Mouse (Mus musculus) forebrain, embryonic 14.5 days (tissue): ENCODE results near the gene Kcnj3. TPM values are rescaled to one million over a fixed set of nuclear protein-coding genes. Genes with fewer than 3 reads are reported as not detected.

Experiments used
- ATAC-seq: fragments of 200-750 bp; cut with Nextera tagmentation; 2 replicates; pipeline ENCODE4 v1.8.0; 2017; ENCODE audit warnings: mild to moderate bottlenecking, moderate library complexity
- DNase-seq: peaks from one replicate; pipeline ENCODE4 v3.0.0-alpha.2; 2015; ENCODE audit warnings: low spot score
- H3K27ac ChIP-seq: fragments of 300-500 bp; sonication (generic); 2 replicates; pipeline ENCODE4 v1.5.1; 2014; ENCODE audit warnings: low read depth, mild to moderate bottlenecking, control low read depth, low read length, moderate library complexity
- H3K27me3 ChIP-seq: fragments of 300-500 bp; sonication (generic); replicated peaks from 2 replicates; pipeline ENCODE4 v1.6.1; 2014; ENCODE audit warnings: low read length, control low read depth, mixed read lengths; ENCODE audit not compliant: control insufficient read depth, insufficient read depth
- H3K36me3 ChIP-seq: fragments of 300-500 bp; sonication (generic); 2 replicates; pipeline ENCODE4 v1.6.1; 2014; ENCODE audit warnings: low read length, control low read depth; ENCODE audit not compliant: control insufficient read depth, insufficient read depth
- H3K4me1 ChIP-seq: fragments of 300-500 bp; sonication (generic); 2 replicates; pipeline ENCODE4 v1.6.1; 2014; ENCODE audit warnings: antibody characterized with exemption, low read length, control low read depth; ENCODE audit not compliant: control insufficient read depth, insufficient read depth
- H3K4me2 ChIP-seq: fragments of 300-500 bp; sonication (generic); 2 replicates; pipeline ENCODE4 v1.6.1; 2014; ENCODE audit warnings: mild to moderate bottlenecking, control low read depth, low read length
- H3K4me3 ChIP-seq: fragments of 300-500 bp; sonication (generic); 2 replicates; pipeline ENCODE4 v1.5.1; 2014; ENCODE audit warnings: low read depth, low read length, control low read depth
- H3K9ac ChIP-seq: fragments of 300-500 bp; sonication (generic); 2 replicates; pipeline ENCODE4 v1.6.1; 2014; ENCODE audit warnings: mild to moderate bottlenecking, low read length, control low read depth, moderate library complexity
- H3K9me3 ChIP-seq: fragments of 300-500 bp; sonication (generic); replicated peaks from 2 replicates; pipeline ENCODE4 v1.6.1; 2016; ENCODE audit warnings: low read length, control low read depth, mixed read lengths; ENCODE audit not compliant: control insufficient read depth
- WGBS: fragments of 180-500 bp; shearing (Covaris S2); extraction: QIAGEN DNeasy Blood & Tissue Kit; methylation state at CpG from one replicate; pipeline ENCODE4 v1.1.7; 2014; 5-methylcytosine and 5-hydroxymethylcytosine counted together
- polyA plus RNA-seq: library from polyadenylated mRNA; unstranded; fragments of >200 nt; fragmentation: Nextera tagmentation; extraction: Ambion mirVana; gene quantifications from 2 replicates; pipeline ENCODE4 v1.2.1, GENCODE M21; 2014

Gene Kcnj3
- polyA plus RNA-seq, 1 experiment from 2014 or later = 4.5 TPM

DNA sequence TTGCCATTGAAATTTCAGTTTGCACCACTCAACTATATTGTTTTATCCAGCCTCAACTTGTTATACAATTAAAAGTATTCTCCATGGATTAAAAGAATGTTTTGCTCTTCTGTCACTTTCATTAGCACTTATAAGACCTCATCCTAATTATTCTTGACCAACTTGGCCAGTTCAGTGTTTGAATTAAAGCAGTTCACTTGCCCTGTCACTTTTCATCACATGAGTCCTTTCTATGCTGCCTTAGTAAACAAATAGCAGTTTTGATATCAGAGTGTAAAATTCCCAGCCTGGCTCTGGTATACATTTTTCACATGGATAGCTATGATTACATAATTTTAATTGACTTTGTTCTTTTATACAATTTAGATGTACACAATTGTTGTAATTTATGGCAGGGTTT lies 3.4 kb downstream of the Kcnj3 start:
- no peak for ATAC-seq
- Histone ChIP-seq H3K27ac (no peak overlapping the region), H3K4me1 (peaks cover 5% of the 10 kb centered on the region; the same call in 1 of the 2 replicates), H3K9ac (no peak overlapping the region), H3K9me3 (no peaks in the 10 kb centered on the region), H3K36me3 (no peaks in the 10 kb centered on the region), H3K4me2 (peak overlapping the region; percentile 7; the same call in 1 of the 2 replicates), H3K27me3 (no peaks in the 10 kb centered on the region), H3K4me3 (no peak overlapping the region)
- no peak for DNase-seq

DNA sequence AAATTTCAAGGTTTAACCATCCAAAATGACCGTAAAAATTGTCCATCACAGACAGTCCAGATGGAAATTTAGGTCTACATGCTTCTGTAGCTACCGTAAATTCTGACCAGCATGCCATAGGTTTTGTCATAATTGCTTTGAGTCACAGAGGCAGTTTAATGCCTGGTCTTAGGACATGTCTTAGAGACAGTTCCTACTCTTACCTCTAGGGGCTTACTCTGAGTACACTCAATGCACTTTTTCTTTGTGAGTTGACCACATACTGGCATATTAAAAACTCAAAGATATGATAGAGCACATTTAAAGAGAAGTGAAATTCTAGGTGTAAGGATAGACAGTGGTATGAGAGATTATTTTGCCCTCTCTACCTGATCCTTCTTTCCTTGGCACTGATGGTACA lies 6.2 kb downstream of the Kcnj3 start:
- Histone ChIP-seq H3K36me3 (no peaks in the 10 kb centered on the region), H3K9ac (no peak overlapping the region), H3K4me2 (no peak overlapping the region), H3K9me3 (no peaks in the 10 kb centered on the region), H3K4me1 (no peaks in the 10 kb centered on the region), H3K27ac (no peak overlapping the region), H3K4me3 (no peak overlapping the region), H3K27me3 (no peaks in the 10 kb centered on the region)
- DNase-seq (no peak), ATAC-seq (no peak)
- WGBS = 76% methylated on average over 2 of the region's 2 CpGs

DNA sequence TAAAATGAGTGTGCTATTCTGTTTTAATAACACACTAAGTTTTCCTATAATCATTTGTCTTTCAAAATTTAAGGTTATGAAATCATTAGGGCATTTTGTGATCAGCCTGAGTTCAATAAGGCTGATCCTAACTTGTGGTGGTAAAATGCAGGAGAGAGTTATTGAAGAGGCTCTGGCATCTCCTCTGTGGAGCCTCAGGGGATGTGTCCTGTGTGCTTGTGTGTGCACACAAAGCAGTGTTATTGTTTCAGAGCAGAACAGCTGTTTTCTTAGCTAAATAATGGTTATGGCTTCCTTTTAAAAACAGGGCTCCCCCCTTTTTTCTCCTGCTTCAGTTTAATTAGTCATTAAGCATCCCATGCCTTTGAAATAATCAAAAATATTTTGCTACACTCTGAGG lies 11.5 kb downstream of the Kcnj3 start:
- Histone ChIP-seq H3K4me1 (no peaks in the 10 kb centered on the region), H3K27me3 (no peaks in the 10 kb centered on the region), H3K9me3 (no peaks in the 10 kb centered on the region), H3K27ac (no peak overlapping the region), H3K4me3 (no peak overlapping the region), H3K36me3 (no peaks in the 10 kb centered on the region), H3K9ac (no peak overlapping the region), H3K4me2 (no peak overlapping the region)
- ATAC-seq (no peak), DNase-seq (no peak)

DNA sequence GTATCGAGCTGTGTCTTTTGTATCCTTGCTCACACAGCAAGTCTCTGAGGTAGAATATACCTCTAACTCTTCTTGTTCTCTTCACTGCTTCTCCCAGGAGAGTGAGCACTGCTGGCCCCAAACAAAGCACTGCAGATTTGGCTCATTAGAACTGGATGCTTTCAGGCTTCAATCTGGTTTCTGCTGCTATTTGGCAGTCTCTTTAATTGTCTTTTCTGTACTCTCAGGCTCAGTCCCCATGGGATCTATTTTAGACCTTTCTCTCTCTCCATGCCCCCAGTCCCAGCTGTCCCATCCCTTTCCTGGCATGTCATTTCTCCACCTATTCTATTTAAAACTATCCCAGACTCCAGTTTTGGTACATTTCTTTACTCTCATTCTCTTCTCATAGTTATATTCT lies 15.0 kb downstream of the Kcnj3 start:
- H3K27me3 ChIP-seq = no peaks in the 10 kb centered on the region
- no peak overlapping the region for H3K9ac ChIP-seq
- WGBS = 12% methylated on average over 1 of the region's 1 CpGs
- H3K36me3 ChIP-seq = no peaks in the 10 kb centered on the region
- no peak overlapping the region for H3K4me3 ChIP-seq
- no peaks in the 10 kb centered on the region for H3K9me3 ChIP-seq
- H3K4me2 ChIP-seq = no peak overlapping the region
- DNase-seq (peak; percentile 51), ATAC-seq (no peak; the same call in 1 of the 2 replicates)
- no peak overlapping the region for H3K27ac ChIP-seq
- H3K4me1 ChIP-seq = no peaks in the 10 kb centered on the region

DNA sequence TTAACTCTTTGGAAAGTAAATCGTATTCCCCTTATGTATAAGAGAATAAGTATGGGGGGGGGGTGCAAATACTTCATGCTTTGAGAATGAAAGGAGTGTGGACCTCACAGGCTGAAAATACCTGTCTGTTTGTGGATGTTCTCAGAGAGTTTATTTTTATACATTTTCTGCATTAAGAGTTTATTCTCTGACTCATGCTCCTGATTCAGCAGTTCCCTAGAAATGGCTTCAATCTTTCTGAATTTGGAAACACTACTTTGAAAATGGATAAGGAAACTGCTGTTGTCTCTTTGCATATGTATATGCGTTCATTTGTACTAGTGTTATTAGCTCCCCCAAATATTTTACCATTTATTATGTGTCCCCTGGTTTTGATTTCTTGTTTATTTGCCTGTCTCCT lies 23.4 kb downstream of the Kcnj3 start:
- Histone ChIP-seq H3K27me3 (no peaks in the 10 kb centered on the region), H3K9ac (no peak overlapping the region), H3K9me3 (no peaks in the 10 kb centered on the region), H3K4me1 (no peaks in the 10 kb centered on the region), H3K4me2 (no peak overlapping the region), H3K4me3 (no peak overlapping the region), H3K36me3 (no peaks in the 10 kb centered on the region), H3K27ac (no peak overlapping the region)
- WGBS = 86% methylated on average over 2 of the region's 2 CpGs
- ATAC-seq = no peak
- DNase-seq = no peak

DNA sequence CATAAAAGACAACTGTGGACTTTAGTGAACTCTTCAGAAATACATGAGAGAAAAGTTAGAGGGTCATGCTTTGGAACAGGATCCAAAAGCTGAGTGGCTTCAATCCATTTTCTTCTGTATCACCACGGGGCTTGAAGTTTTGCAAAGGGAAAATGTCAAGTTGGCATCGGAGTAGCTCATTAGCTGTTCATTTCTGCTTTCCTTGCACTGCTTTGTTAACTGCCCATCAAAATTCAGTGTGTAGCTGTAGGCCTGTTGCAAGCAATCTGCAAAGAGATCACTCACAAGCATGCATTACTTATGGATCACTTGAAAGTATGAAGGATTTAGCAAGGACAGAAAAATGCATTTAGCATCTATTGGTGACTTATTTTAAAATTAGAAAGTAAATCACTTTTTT lies 33.4 kb downstream of the Kcnj3 start:
- H3K27ac ChIP-seq = no peak overlapping the region
- WGBS = 14% methylated on average over 2 of the region's 2 CpGs
- no peak overlapping the region for H3K4me2 ChIP-seq
- DNase-seq (peak; percentile 61), ATAC-seq (peak; percentile 74; the same call in 1 of the 2 replicates)
- H3K36me3 ChIP-seq = no peaks in the 10 kb centered on the region
- H3K9me3 ChIP-seq = no peaks in the 10 kb centered on the region
- no peak overlapping the region for H3K9ac ChIP-seq
- no peak overlapping the region for H3K4me3 ChIP-seq
- no peaks in the 10 kb centered on the region for H3K4me1 ChIP-seq
- H3K27me3 ChIP-seq = no peaks in the 10 kb centered on the region

DNA sequence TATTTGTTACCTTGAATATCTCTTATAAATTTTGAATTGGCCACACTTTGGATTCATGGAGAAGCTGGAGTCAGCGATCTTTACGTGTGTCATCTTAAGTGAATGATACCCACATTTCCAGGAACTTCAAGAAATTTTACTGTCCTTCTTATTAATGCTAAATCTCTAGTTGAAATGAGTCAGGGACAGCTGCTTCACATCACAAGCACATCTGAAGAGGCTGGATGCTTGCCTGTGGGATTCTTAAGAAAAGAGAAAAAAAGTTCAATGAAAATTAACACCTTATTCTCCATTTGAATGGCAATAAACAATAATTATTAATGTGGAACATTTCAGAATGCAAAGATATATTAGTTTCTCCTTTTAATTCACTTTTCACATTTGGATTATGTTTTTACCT lies 34.2 kb downstream of the Kcnj3 start:
- Histone ChIP-seq H3K9me3 (no peaks in the 10 kb centered on the region), H3K36me3 (no peaks in the 10 kb centered on the region), H3K9ac (no peak overlapping the region), H3K27ac (no peak overlapping the region), H3K4me1 (no peaks in the 10 kb centered on the region), H3K4me3 (no peak overlapping the region), H3K27me3 (no peaks in the 10 kb centered on the region), H3K4me2 (no peak overlapping the region)
- WGBS = 92% methylated on average over 2 of the region's 2 CpGs
- no peak for ATAC-seq
- DNase-seq = no peak

DNA sequence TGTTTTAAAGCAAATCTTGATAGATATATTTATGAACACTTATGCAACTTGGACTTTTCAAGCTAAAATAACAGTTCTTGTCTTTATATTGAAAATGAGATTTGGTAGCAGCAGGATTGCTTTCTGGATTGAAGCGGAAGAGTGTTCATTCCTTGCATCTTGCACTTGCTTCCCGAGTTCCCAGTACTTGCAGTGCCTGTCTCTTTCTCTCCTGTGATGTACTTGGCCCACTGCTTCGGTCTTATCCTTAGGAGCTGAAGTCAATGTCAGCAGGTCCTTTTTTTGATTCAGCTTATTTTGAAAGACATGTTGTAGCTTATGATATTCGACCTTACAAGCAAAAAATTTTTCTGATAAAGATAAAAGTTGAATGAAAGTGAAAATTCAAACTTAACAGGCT lies 43.7 kb downstream of the Kcnj3 start:
- Histone ChIP-seq H3K36me3 (no peaks in the 10 kb centered on the region), H3K9ac (no peak overlapping the region), H3K4me1 (no peaks in the 10 kb centered on the region), H3K27ac (no peak overlapping the region), H3K4me2 (no peak overlapping the region), H3K4me3 (no peak overlapping the region), H3K27me3 (no peaks in the 10 kb centered on the region), H3K9me3 (no peaks in the 10 kb centered on the region)
- ATAC-seq (no peak), DNase-seq (peak; percentile 18)
- WGBS = 73% methylated on average over 4 of the region's 4 CpGs

DNA sequence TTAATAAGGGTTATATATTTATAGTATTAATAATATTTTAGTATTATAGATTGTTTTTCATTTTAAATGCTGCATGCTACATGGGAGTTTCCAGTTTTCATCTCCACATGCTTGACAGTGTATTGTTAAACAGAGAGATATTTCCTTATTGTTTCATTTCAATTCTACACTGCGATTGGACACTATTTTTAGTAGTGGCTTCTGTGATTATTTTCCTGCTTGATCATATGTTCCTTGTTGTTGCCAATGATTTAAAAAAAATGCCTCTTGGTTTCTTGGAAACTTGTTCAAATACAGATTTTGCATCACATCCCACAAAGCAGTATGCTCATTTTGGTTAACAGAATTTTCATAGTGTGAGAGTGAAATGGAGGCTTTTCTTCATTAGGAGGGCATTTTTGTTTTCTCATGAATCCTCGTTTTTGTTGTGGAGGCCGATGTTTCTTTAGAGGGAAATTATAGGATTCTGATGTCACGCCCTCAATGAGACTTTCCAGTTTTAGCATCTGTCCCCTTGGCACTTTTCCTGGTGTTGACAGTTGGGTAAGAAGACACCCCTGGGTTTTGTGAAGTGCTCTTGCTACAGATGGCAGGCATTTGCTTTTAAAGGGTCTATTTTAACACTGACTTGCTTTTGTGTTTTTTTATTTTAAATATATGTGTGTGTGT lies 44.3 kb downstream of the Kcnj3 start:
- peak; percentile 90 for DNase-seq
- no peaks in the 10 kb centered on the region for H3K27me3 ChIP-seq
- H3K4me1 ChIP-seq = no peaks in the 10 kb centered on the region
- 45% methylated on average over 4 of the region's 4 CpGs for WGBS
- no peak overlapping the region for H3K4me2 ChIP-seq
- 0 out of 2 replicates have a peak overlapping the region, but pooled peaks have one; percentile 49 for H3K27ac ChIP-seq
- no peak overlapping the region for H3K4me3 ChIP-seq
- H3K9ac ChIP-seq = no peak overlapping the region
- no peaks in the 10 kb centered on the region for H3K9me3 ChIP-seq
- ATAC-seq = peak; percentile 92
- H3K36me3 ChIP-seq = no peaks in the 10 kb centered on the region
